Mouse (Mus musculus) layer of hippocampus, adult 9-11 months (tissue): ENCODE measurements around the gene Ntsr1.
A peak's percentile ranks its signal among the peaks of the same experiment; 100 is the strongest.

ENCODE experiments used
- DNase-seq: peaks from one replicate; pipeline ENCODE4 v3.0.0; 2022

Gene Ntsr1

DNA sequence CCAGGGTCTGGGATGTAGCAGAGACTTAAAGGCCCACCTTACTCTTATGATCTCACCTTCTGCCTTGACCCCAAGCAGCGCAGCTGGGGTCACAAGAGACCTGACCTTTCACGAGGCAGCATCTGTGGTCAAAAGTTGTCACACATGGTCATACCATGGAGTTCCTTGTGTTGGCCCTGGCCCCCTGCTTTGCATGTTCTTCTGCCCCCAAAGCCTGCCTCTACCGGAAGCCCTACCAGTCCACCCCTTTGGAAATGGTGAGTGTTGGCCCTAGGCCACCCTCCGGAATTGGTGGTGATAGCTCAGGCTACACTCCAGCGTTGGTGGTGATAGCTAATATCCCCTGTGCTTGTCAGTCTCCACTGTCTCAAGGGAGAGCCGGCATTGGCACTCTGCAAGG, 63.5 kb downstream of the Ntsr1 start:
- DNase-seq = no peak

DNA sequence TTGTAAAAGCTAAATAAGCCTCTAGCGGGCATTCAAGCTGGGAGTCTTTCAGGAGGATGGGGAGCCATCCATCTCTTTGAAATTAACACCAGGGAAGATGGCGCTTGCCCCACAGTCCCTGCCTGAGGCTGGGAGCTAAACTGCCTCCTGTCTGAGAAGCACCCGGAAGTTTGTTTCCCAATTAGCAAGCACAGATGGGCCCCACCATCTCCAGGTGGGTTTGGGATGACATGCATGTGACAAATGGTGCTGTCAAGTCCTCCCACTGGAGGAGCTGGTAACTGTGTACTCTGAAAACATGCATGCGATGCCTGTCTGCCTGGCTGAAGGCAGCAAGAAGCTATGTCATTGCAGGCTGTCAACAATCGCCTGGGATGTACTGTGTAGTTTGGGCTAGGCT, 64.1 kb downstream of the Ntsr1 start:
- peak; percentile 48 for DNase-seq

DNA sequence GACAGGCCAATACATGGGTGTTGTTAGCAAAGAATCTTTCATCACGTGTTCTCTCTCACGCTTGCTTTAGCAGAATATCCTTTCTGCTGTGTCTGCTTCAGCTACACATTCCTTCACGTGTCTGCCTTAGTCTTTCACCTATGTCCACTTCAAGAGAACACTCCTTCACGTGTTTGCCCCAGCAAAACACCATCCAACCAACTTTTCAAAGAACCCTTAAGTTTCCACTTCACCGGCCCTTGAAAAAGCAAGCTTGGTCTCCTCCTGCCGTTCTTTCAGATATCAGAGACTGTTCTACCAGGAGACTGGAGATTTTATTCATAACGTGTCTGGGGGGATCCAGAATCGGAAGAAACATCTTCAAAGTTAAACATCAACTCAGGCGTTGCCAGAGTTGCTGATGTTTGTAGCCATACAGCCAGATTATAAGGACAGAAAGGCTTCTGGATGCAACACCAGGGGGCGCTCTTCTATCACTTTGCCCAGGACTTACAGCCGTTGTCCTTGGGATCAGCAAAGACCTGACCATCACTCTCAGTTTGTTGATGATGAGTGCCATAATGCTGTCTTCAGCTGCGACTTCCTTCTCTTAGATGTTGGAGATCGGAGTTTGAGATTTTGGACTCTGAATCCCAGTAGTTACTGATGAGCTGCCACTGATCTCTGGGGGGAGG, 66.6 kb downstream of the Ntsr1 start:
- no peak for DNase-seq

DNA sequence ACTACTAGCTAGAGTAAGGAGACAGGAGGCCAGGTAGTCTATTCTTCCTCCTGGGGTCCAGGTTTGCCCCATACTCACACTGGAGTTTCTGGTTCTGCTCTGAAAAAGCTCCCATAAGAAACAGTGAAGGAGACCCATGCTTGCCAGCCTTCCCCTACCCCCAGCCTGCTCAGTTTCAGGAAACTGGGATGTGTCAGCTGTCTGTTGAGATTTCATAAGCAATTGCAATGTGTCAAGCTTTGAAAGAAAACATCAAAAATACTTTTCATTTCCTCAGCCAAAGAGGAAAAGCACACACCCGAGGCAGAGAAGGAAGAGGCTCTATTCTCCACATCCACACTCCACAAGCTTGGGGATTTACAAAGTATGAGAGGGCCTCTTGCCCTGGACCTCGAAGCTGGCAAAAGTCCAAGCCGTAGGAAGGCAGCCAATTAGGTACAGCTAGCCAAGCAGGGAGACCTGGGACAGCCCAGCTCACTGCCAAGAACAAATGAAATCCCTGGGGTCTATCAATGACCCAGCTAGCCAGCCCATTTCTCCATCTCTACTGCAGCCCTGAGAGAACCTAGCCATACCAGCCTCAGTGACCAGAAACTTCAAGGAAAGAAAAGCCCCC, 69.4 kb downstream of the Ntsr1 start:
- DNase-seq = no peak

DNA sequence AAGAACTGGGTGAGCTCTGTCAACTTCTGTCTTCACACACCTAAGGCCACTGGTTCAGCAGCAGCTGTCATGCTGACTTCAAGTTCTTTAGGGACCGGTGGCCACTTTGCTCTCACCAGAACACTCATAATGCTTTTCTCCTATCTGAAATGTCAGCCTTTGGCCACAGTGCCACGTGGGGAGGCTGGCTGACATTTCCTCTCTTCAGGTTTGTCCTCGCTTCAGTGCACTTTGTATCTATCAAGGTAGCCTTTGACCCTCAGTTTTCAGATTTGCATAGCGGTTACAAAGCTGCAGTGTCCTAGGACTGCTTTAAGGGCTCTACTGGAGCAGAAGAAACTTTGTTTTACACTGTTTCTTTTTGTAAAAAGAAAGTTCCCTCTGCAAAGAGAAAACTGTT, 76.7 kb downstream of the Ntsr1 start:
- no peak for DNase-seq

DNA sequence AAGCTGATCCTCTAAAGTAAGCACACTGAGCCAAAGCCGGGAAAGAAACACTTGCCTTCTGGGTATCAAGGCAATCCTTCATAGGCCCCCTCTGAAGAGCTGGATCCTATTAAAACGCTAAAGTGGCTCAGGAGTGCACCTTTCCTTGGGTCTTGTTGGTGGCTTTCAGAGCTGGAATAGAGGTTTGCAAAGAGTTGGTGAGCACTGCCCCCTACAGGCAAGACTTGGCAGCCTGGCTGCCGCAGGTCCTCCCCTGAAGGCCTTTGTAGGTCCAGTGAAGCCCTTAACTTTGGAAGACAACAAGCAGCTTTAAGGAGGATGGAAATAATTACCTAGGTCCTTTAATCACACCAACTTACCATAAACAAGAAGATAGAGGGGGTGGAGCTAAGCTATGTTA, 78.9 kb downstream of the Ntsr1 start:
- peak; percentile 57 for DNase-seq

DNA sequence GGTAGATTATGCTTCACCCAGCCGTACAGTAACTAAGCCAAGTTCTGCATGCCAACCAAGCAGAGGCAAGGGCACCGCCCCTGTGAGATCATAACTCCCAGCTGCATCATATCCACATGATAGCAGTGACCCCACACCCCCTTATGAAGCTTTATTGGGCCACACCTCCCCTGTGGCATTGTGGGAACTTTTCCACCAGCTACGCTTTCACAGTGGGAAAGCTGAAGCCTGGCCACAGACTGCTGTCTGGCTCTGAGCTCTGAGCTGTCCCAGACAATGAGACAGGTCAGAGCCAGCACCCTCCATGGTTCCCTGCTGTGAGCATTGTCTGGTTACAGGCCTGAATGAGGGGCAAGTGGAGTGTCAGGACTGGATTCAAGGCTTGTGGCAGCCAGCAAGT, 81.2 kb downstream of the Ntsr1 start, which contains the start of gene Mrgbp:
Gene Mrgbp, plus strand, starts transcription at position 303 of the 400 bp plus-strand sequence.
- DNase-seq = no peak

DNA sequence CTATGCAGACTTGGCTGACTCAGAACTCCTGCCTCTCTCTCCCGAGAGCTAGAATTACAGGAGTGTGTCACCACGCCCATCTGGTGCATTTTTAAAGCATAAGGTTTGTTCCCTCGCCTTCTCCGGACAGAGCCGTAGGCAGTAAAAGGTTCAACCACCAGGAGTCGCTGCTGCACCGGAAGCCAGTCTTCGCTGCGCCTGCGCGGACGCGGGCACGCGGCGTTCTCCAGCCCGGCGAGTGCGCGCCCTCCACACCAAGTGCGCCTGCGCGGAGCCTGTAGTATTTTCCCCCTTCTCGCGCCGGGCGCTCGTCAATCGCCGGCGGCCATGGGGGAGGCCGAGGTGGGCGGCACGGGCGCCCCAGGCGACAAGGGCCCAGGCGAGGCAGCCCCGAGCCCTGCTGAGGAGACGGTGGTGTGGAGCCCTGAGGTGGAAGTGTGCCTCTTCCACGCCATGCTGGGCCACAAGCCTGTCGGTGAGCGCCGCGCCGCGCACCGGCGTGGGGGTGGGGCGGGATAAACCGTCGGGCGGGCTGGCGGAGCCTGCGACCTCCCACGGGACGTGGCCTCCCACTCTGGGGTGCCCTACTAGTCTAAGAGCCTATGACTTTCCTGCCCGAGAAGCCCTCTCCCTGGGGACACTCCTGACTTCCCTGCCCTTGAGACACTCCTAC, 82.8 kb downstream of the Ntsr1 start:
- peak; percentile 94 for DNase-seq

DNA sequence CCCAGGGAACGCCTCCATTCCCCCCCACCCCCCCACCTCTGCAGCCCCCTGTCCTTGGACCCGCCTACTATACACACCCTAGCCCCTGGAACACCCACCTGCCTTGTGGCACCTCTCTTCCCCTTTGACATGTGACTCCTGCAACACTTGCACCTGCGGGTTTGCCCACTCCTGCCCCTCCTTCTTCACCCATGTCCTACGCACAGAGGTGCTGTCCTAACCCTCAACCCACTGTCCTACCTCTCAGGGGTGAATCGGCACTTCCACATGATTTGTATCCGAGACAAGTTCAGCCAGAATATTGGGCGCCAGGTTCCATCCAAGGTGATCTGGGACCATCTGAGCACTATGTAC, 83.4 kb downstream of the Ntsr1 start:
- no peak for DNase-seq

DNA sequence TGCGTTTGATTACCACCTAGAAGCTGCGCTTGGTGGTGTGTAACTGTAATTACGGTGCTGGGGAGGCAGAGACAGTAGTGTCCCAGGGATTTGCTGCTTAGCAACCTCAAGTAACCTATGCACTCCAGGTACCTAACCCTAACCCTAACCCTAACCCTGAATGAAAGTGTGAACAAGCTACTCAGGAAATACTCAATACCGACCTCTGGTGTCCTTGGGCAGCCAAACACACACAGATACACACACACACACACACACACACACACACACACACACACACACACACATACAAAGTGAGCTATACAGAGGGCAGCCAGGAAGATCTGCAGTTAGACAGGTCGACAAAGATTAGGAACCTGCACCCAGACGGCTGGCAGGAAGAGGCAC, 89.0 kb downstream of the Ntsr1 start:
- DNase-seq = no peak

DNA sequence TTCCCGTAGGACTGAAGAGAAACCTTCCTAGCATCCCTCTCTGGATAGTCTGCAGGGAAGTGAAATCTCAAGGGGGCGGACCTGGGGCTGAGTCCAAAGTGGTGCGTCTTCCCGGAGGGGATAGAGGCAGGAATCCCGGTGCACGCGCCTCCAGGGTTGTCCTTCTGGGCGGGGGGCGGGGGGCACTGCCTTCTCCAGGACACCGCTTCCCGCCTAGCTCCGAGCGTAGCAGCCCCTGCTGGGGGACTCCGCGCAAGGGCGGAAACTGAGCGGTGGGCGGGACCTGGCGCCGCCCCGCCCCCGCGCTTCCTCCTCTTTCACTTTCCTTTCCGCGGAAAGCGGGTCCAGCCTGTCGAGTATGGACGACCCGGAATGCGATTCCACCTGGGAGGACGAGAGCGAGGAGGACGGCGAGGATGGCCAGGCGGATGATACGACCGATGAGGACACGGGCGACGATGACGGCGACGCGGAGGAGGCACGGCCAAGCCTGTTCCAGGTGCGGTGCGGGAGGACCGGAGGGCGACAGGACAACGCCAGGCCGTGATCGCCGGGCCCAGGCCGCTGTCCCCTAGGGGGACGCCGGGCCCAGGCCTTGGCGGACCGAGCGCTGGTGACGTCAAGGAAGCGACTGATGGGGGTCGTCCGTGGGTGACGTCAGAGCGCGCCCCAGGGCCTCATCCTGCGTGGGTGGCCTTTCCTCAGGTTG, 89.5 kb downstream of the Ntsr1 start, which contains the start of gene Ogfr:
Gene Ogfr, plus strand, starts transcription at position 123 of the 709 bp plus-strand sequence.
- DNase-seq = peak; percentile 78
